Mouse (Mus musculus): ENCODE results near the gene Fads2.

The Fads2 gene

DNA sequence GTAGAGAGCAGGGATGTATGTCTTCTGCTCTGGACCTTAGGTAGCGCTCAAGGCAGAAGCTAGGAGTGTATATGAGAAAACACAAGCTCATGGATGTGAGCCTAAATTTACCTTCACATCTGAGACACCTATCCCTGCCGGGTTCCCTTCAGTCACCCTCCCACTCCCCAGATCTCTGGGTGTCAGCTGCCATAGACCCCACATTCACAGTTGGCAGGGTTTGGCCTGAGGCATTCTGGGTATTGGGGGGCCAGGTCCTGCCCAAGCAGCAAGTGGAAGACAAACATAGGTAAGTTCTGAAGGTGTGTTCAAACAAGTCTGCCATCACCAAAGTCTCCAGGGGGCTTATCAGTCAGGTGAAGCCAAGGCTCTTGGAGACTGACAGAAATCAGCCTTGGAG lies 39.9 kb downstream of the Fads2 start:
- no peak for DNase-seq (ENCODE audit: low spot score)

DNA sequence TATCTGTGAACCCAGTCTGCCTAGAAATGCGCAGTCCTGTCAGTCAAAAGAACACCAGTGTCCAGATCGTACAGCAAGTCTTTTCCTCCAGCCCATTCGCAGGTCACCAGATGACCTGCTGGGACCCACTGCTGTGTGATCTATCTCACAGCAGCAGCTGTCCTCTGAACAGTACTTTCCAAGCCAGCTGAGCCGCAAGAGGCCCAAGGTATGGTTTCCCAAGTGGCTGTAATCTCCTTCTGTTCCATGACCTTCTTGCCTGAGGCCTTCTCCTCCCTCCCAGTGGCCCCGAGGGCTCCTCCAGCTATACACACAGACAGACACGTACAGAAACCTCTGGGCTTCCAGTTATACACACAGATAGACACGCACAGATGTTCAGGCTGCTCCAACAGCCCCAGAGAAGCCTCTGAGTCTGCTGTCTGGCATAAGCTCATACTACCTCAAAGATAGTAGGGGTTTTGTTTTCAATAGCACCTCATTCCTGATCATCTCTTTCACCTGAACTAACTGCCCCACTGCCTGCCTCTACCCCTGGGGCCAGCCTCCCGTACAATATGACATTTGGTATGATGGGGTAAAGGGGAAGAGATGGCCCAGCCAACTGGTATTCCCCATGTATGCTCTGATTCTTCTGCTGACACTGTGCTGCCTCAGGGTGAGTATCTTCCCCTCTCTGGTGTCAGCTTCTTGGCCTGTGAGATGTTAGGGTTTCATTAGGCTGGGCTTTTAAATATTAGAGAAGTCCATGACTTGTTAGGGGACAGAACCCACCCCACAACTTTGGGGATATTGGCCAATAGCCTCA lies 40.6 kb downstream of the Fads2 start:
- no peak for DNase-seq (ENCODE audit: low spot score)

DNA sequence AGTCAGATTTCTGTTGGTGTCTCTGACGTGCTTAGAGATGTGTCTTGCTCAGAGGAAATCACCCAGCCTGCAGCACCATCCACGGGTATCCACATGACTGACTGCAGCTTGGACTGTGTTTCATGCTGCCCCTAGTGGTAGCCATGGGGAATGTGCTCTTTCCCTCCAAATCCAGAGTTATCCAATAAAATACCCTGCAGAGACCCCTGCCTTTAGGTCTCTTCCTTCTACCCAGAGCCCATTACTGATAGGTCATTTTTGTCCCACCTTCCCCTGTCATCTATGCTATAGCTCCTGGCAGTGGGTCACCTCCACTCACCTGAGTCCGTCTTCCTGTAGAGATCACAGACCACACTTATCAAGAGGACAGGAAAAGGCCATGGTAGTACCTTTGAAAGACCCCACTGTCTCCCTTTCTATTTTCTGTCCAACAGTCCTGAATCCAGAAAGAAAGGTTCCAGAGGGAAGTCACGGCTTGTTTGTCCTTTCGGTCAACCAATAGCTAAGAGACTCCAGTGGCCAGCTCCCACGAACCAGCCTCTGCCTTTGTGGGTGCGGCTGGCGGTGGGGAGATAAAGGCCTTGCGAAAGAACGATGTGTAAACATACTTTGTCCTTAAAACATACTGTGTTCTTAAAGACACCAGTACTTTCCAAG lies 41.5 kb downstream of the Fads2 start:
- no peak for DNase-seq (ENCODE audit: low spot score)

DNA sequence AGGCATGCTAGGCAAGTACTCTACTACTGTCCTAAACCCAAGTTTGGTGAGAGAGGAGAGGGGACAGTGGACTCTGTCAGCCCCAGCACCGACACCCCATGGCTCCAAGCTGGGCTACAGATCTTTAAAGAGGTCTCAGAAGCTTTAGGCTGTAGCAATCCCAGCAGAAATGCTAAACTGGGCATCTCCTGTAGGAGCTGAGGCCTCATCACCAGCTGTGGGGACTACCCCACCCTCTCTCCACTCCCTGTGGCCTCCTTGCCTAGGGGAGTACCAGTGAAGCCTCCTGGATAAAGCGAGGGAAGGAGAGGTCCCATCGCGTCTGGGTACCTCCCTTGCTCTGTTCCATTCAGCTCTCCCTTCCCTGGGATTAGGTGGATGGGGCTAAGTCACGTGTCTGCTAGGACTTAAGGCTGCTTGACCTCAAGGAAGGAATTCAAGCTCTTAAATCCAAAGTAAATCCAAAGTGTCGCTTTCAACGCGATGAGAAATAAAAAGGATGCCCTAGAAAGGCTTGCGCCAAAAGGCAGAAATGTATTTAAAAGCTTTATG lies 42.6 kb downstream of the Fads2 start:
- no peak for DNase-seq (ENCODE audit: low spot score)

DNA sequence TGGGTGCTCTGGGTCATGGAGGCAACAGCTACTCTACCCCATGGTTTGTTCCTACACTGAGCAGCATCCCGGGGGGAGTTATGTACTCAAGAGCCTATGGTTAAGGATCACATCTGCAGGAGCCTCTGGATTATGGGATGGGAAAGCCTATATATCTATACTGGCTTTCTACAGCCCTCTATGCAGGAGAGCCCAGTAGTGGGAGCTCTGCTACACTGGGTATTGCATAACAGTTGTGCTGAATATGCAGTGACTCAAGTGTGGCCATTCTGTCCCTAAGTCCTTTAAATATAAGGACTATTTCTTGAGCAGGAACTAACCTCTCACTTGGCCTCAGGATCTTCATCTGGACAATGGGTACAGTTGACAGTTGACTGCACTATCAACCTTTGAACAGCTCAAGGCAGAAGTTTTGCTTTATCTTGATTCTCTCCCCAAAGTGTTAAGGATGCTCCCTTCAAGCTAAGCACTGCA lies 43.2 kb downstream of the Fads2 start:
- DNase-seq (ENCODE audit: low spot score): no peak

DNA sequence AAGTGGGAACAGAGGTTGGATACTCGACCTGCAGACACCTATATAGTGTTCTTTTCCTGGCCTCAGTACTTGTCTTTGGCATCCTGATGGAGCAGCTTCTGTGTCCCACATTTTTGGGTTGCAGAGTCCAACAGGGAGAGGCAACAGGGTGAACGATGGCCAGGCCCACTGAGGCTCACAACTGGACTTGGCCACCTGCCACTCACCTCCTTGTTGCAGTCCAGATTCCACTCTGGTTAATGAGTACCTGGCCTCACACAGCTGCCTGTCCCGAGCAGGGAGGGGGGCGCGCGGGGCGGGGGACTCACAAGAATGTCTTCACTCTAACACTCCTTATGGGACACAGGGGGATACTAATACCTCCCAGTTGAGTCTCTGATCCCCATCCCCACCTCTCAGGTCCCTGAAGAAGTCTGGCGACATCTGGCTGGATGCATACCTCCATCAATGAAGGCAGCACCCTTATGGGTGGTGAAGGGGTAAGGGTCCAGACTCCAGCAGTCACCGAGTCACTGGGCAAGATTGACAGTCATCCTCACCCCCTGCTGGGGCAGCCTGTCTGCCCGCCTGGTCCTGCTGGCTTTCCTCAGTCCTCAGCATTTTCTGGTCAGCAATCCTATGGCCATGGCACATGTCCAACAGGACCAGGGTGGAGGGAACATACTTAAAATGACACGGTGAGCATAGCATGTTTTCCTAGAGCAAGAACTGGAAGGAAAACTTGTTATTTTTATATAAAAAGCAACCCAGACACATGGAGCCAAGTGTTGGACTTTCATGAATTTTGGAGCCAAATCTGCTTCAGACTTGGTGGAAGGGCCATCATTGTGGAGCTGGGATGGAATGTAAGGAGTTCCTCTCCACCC lies 43.8 kb downstream of the Fads2 start:
- DNase-seq (ENCODE audit: low spot score): no peak

DNA sequence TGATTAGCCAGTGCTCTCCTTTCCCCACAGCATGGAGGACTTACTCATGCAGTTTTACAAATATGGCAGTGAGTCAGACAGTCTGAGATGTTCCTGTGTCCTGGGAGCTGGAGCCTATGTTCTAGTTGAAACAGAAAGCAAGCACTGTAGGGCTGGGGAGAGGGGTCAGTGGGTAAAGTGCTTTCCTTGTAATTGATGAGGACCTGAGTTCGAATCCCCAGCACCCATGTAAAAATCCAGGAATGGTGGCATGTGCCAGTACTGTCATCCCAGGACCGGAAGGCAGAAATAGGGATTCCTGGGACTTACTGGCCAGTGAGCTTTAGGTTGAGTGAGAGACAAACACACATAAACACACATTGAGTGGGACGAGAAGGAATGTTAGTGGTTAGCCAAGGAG lies 44.9 kb downstream of the Fads2 start:
- no peak for DNase-seq (ENCODE audit: low spot score)

DNA sequence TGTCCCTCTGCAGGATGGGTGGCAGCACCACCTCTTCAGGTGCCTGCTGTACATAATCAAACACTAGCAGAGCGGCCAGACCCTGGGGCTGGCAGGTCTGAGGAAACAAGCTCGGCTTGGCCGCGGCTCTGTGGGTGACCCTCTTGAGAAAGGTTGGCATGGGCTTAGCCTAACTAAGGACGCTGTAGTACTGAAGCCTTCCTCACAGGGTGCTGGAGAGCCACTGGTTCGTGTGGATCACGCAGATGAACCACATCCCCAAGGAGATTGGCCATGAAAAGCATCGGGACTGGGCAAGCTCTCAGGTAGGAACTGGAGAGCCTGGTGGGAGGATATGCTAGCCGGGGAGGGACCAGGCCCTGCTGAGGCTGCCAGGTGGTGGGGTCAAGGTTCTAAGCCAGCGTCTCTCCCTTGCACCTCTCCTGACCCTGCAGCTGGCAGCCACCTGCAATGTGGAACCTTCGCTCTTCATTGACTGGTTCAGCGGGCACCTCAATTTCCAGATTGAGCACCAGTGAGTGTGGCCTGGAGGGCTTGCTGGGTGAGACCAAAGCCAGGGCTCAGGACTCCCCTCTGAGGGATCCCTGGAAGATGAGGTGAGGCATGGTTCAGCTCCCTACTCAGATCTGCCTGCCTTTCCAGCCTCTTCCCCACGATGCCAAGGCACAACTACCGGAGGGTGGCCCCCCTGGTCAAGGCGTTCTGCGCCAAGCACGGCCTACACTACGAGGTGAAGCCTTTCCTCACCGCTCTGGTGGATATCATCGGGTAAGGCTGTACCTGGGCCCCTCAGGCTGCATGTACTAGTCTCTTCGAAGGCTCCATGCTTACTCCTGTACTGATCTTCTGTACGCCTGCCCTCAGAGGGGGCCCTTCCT lies 45.5 kb downstream of the Fads2 start:
- DNase-seq (ENCODE audit: low spot score): no peak

DNA sequence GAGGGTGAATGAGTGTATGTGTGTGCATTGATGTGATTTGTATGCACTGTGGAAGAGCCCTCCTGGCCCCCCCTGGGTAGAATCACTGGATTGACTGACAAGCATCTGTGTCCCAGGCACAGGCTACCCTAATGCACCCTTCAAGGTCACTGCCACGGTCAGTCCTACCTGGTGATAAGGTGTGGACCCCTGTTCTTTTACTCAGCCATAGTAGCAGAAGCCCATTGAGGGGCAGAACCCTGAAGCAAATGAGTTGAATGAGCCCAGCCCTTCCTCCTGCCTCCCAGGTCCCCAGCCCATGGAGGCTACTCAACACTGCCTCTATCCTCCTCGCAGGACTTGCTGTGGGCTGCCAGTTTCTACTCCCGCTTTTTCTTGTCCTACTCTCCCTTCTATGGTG lies 46.3 kb downstream of the Fads2 start:
- DNase-seq (ENCODE audit: low spot score): no peak

DNA sequence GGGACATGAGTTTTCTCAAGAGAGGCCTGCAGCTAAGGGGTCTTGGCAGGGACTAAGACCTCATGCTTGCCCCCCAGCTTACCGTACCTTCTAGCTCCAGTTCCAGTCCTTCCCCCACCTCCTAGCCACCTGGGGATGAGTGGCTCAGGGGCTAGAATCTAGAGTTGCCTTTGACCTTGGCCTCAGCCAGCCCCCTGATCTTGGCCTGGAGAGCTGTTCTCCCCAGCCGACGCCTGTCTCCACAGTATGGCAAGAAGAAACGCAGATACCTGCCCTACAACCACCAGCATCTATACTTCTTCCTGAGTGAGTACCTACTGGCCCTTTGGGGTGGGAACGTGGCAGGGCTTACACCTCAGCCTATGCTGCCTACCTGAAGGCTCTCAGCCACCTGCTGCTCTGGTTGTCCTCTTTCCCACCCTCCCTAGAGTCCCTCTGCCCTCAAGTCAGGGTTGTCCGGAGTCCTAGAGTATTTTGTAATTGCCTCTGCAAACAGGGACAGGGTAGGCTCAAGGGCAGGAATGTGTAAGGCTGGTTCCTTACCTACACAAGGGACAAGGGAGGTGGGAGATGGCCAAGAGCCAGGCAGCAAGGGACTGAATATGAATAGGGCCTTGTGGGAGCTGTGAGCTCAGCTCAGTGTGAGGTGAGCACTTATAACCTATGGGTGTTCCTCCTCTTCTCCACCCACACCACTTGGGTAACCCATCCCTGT lies 47.0 kb downstream of the Fads2 start:
- DNase-seq (ENCODE audit: low spot score): no peak

DNA sequence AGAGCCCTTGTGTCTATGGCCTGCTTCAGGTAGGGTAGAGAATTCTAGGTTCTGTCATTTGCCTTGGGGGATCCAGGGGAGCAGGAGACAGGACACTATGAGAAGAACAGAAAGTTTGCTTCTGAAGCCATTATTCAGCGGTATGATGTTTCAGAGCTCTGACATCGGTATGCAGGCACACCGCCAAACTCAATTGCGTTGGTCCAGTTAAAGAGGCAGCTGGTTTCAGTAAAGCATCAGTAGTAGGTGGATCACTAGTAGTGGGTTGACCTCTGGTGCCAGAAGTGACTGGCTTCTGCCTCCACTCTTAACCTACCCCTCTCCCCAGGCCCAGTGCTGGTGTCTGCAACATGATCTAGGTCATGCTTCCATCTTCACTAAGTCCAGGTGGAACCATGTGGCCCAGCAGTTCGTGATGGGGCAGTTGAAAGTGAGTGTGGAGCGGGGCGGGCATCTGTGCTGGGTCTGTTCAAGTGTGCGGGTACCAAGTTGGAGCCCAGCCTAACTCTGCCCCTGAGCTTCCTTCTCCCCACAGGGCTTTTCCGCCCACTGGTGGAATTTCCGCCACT lies 47.8 kb downstream of the Fads2 start:
- DNase-seq (ENCODE audit: low spot score): no peak

DNA sequence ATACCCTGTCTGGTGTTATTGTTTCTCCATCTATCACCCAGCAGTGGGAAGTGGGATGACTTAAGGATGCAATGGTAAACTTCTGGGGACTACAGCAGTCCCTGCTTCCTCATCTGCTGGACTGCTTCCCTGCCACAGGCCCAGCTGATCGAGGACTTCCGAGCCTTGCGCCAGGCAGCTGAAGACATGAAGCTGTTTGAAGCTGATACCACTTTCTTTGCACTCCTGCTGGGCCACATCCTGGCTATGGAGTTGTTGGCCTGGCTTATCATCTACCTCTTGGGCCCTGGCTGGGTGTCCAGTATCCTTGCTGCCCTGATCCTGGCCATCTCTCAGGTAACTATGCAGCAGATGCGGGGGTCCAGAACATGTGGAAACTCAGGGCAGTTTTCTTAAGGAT lies 48.8 kb downstream of the Fads2 start:
- no peak for DNase-seq (ENCODE audit: low spot score)

DNA sequence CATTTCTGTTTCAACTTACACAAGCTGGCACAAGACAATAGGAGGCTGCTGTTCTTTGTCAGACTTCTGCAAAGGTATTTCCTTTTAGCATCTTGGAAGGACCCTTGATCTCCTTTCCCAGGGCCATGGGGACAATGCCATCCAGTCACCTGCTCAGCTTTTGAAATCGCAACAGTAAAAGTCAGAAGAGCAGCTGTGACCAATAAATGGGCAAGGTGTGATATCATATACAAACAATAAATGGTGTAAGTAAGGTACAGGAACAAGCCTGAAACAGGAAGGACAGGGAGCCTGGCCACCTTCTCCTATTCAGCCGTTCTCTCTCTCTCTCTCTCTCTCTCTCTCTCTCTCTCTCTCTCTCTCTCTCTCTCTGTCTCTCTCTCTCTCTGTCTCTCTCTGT lies 51.1 kb downstream of the Fads2 start:
- DNase-seq (ENCODE audit: low spot score): no peak

DNA sequence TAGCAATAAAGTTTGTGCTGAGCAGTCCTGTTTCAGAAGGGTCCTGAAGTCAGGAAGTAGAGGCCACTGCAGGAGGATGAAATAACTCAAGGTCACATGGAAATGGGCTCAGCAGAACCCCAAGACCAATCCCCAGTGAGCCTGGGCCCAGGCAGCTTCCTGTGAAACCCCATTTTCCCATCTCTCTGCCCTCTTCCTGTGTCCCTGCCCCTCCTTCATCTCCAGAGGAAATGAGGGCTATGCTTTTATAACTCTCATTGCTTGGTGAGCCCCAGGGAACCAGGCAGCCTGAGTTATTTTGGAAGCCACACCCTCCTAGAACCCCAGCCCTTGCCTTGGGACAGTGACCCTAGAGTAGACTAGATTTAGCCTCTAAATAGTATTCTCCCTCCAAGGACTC lies 52.0 kb downstream of the Fads2 start:
- DNase-seq (ENCODE audit: low spot score): no peak

DNA sequence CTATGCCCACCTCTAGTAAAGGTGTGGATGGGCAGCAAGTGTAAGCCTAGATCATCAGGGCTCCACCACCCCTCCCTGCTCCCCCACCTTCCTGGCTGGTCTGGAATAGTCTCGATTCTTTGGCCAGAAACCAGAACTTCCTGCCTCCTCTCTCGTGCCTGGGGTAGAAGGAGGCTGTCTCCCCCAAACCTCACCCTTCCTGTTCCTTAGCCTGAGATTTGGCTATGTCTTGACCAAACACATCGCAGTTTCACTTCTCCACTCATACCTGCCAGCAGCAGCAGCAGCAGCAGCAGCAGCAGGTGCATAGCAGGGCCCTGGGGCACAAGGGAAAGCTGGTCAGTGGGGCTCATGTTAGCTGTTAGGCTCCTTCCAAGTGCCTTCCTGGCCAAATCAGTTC lies 54.6 kb downstream of the Fads2 start:
- no peak for DNase-seq (ENCODE audit: low spot score)

DNA sequence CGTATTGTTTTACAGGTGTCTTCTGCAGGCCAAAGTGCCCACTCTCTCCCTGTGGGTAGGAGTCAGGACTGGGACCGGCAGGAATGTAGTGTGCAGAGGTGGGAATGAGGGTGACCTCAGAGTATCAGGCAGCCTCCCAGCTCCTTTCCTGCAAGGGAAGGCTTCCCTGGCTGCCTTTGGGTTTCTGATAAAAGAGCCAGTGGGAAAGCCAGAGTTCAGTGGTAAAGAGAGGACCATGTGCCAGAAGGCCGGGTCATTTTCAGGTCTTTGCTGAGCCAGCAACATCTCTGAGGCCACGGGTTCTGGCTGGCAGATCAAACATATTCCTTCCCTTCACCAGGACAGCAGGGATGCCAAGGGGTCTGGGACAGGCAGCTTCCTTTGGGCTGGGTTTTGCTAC lies 55.2 kb downstream of the Fads2 start:
- DNase-seq (ENCODE audit: low spot score): no peak

DNA sequence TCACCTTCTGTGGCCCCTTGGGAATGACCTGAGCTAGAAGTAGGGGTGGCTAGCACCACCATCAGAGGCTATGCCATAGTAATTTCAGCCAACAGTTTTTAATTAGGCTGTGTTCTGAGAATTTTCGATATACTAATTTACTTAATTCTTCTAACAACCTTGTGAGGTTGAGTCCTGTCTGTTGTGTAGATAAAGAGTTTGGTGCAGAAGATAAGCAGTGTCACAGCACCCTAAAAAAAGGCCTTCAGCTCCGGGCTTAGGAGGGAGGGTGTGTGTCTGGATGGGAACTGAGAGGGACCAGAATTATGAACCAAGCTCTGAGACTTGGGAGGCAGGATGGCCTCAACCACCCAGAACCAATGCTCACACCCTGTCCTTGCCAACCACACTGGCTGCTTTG lies 55.8 kb downstream of the Fads2 start:
- DNase-seq (ENCODE audit: low spot score): no peak

DNA sequence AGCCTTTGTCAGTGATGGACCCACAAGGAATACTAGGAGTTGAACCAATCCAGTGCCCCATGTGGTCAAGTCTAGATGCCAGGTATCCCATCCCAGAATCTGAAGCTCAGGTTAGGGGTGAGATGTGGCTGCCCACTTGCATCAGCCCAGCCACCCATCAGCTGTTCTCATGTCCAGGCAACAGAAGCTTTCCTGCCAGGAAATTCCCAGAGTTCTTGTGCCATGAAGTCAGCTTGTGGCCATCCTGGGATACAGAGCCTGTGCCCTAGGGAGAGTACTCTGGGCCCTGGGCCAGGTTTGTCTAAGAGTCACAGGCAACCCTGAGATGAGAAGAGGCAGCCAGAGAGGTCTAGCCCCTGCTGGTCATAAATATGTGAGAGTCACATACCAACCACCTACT lies 57.9 kb downstream of the Fads2 start:
- DNase-seq (ENCODE audit: low spot score): no peak

DNA sequence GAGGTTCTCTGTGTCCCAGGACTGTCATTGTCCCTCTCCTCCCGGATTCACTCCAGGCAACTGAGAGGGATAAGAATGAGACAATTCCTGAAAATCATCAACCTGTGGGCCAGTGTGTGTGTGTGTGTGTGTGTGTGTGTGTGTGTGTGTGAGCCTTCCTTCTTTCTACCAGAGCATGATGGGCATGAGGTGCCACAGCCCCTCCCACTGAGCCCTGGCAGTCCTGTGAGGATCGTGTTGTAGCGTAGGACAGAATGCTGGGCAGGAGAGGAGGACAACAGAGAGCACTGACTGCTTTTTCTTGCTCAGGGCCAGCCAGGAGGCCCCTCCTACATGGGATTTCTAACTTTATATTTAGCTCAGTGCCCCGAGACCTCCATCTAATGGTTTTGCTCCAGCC lies 58.7 kb downstream of the Fads2 start:
- no peak for DNase-seq (ENCODE audit: low spot score)

DNA sequence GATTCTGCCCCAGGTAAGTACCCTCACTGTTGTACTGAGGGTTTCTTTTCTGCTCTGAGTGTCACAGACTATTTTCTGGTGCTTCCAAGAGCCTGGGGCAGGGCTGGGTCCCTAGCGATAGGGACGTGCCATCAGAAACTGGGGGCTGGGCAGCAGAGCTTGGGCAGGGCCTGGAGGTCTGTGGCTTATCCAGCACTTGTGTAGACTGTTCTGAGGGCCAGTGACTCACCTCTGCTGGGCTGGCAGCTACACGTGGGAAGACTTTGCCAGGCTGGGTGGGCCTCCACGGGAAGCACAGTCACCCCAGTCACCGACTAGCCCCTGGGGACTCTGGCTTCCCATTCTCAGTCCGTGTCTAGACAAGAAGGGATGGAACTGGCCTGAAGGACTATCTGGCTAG lies 59.3 kb downstream of the Fads2 start:
- no peak for DNase-seq (ENCODE audit: low spot score)
